Mouse (Mus musculus) stomach, postnatal 0 days (tissue): ENCODE measurements around the gene Cadm2.

Source experiments
- CTCF ChIP-seq: IDR thresholded peaks from 2 replicates; pipeline ENCODE4 v1.5.1; 2016; ENCODE audit warnings: antibody characterized with exemption, low read depth, mild to moderate bottlenecking, moderate library complexity
- EP300 ChIP-seq: optimal IDR thresholded peaks from 2 replicates; pipeline ENCODE3; 2016; ENCODE audit warnings: antibody characterized with exemption

- TF ChIP-seq CTCF (no peak), EP300 (no peak)
Observed at GRCm38 (mm10) chr16:67079318-67079717, 541.4 kb downstream of the Cadm2 start.
